Mouse (Mus musculus): ENCODE results near the gene Pou2f1.
A peak's percentile ranks its signal among the peaks of the same experiment; 100 is the strongest.

The Pou2f1 gene

GRCm38 (mm10) chr1:165961676-165962364 lies 40.7 kb downstream of the Pou2f1 start:
- DNase-seq (ENCODE audit: low spot score in 2 of 2): no peak

GRCm38 (mm10) chr1:165958159-165958558 lies 44.3 kb downstream of the Pou2f1 start:
- DNase-seq (ENCODE audit: low spot score in 2 of 2): no peak

- DNase-seq (ENCODE audit: low spot score in 2 of 2): no peak
Measured at GRCm38 (mm10) chr1:165948214-165948813, 54.2 kb downstream of the Pou2f1 start.

GRCm38 (mm10) chr1:165943270-165943669 lies 59.2 kb downstream of the Pou2f1 start:
- DNase-seq (ENCODE audit: low spot score in 2 of 2): no peak

- no peak for DNase-seq (ENCODE audit: low spot score in 2 of 2)
Measured at GRCm38 (mm10) chr1:165935466-165935818, 67.0 kb downstream of the Pou2f1 start.

- DNase-seq (ENCODE audit: low spot score in 2 of 2): peak in 1 of 2 experiments; percentile 64
Measured at GRCm38 (mm10) chr1:165934648-165935465, 67.6 kb downstream of the Pou2f1 start.

- peak in 1 of 2 experiments; percentile 19 for DNase-seq (ENCODE audit: low spot score in 2 of 2)
Measured at GRCm38 (mm10) chr1:165933915-165934647, 68.4 kb downstream of the Pou2f1 start.

GRCm38 (mm10) chr1:165932842-165933241 lies 69.6 kb downstream of the Pou2f1 start:
- DNase-seq (ENCODE audit: low spot score in 2 of 2): no peak

GRCm38 (mm10) chr1:165930510-165930909 lies 72.0 kb downstream of the Pou2f1 start:
- no peak for DNase-seq (ENCODE audit: low spot score in 2 of 2)

GRCm38 (mm10) chr1:165927507-165928279 lies 74.8 kb downstream of the Pou2f1 start:
- no peak for DNase-seq (ENCODE audit: low spot score in 2 of 2)

GRCm38 (mm10) chr1:165925207-165925606 lies 77.3 kb downstream of the Pou2f1 start:
- no peak for DNase-seq (ENCODE audit: low spot score in 2 of 2)

- no peak for DNase-seq (ENCODE audit: low spot score in 2 of 2)
Measured at GRCm38 (mm10) chr1:165922488-165922887, 80.0 kb downstream of the Pou2f1 start.

- no peak for DNase-seq (ENCODE audit: low spot score in 2 of 2)
Measured at GRCm38 (mm10) chr1:165921026-165921425, 81.5 kb downstream of the Pou2f1 start.

- no peak for DNase-seq (ENCODE audit: low spot score in 2 of 2)
Measured at GRCm38 (mm10) chr1:165914416-165914801, 88.1 kb downstream of the Pou2f1 start.

GRCm38 (mm10) chr1:165913720-165914415 lies 88.6 kb downstream of the Pou2f1 start:
- DNase-seq (ENCODE audit: low spot score in 2 of 2): no peak

GRCm38 (mm10) chr1:165909471-165909870 lies 93.0 kb downstream of the Pou2f1 start:
- no peak for DNase-seq (ENCODE audit: low spot score in 2 of 2)

- DNase-seq (ENCODE audit: low spot score in 2 of 2): no peak
Measured at GRCm38 (mm10) chr1:165908806-165909205, 93.7 kb downstream of the Pou2f1 start.

GRCm38 (mm10) chr1:165908153-165908552 lies 94.3 kb downstream of the Pou2f1 start:
- no peak for DNase-seq (ENCODE audit: low spot score in 2 of 2)

- DNase-seq (ENCODE audit: low spot score in 2 of 2): no peak
Measured at GRCm38 (mm10) chr1:165903596-165903995, 98.9 kb downstream of the Pou2f1 start.

GRCm38 (mm10) chr1:165891686-165892085 lies 110.8 kb downstream of the Pou2f1 start:
- DNase-seq (ENCODE audit: low spot score in 2 of 2): no peak

Data from spleen, postnatal 10 days (tissue).